Comparison of ENCODE assay signal across 9 mouse cellular contexts in the genomic region with DNA sequence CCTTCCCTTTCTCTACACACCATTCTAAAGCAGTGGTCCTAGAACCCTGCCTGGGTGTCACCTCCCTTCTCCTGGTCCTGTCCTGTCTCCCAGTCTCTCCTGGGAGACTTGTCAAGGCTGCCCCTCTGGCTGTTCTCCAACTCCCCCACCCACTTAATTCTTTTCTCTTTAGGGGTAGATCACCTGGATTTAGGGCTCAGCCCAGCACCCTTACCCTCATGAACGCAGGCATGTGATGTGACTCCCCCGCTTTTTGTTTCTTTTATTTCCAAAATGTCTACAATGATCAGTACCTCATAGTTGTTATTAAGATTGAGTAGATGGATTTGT. TPM values are rescaled to one million over a fixed set of nuclear protein-coding genes. Genes with fewer than 3 reads are reported as not detected.
DNase-seq lines count a peak whose midpoint lies in the region; ATAC-seq and TF ChIP-seq lines count a peak whose summit lies in the region.
"Had no signal": no experiment of that assay in that cellular context is flagged by ENCODE, and none has a peak within 500 bp of the region (broad histone marks: within the 10 kb centered on the region; RNA-seq: fewer than 3 reads in every experiment).

No protein-coding gene starts in this region.

- ATAC-seq in kidney, postnatal 0 days (replicated peaks; ENCODE audit: low FRiP score, low read depth): no peak
- no peak for ATAC-seq in embryonic facial prominence, embryonic 14.5 days (ENCODE audit: low read depth)
- no peak for ATAC-seq in hindbrain, embryonic 15.5 days (ENCODE audit: low FRiP score, low read depth)
- no peak for ATAC-seq in midbrain, embryonic 14.5 days (ENCODE audit: low FRiP score, low TSS enrichment)
- no peak for ATAC-seq in megakaryocyte-erythroid progenitor cell, adult 5-6 weeks (replicated peaks; ENCODE audit: low FRiP score, low TSS enrichment, poor library complexity, severe bottlenecking)
- no peak for ATAC-seq in megakaryocyte progenitor cell, adult 5-6 weeks (replicated peaks; ENCODE audit: poor library complexity)

- H3K9me3 ChIP-seq in kidney, postnatal 0 days (replicated peaks; ENCODE audit: low read length): no peaks in the 10 kb centered on the region
- no peaks in the 10 kb centered on the region for H3K9me3 ChIP-seq in embryonic facial prominence, embryonic 14.5 days (ENCODE audit: control insufficient read depth, low read length)
- H3K9me3 ChIP-seq in hindbrain, embryonic 15.5 days: no peaks in the 10 kb centered on the region
- no peaks in the 10 kb centered on the region for H3K9me3 ChIP-seq in midbrain, embryonic 14.5 days (ENCODE audit: control insufficient read depth, low read length)

- peak overlapping the region; percentile 66 for H3K9ac ChIP-seq in kidney, postnatal 0 days (ENCODE audit: low read depth, low read length)
- peak overlapping the region; percentile 90 for H3K9ac ChIP-seq in embryonic facial prominence, embryonic 14.5 days (ENCODE audit: low read depth, low read length)
- H3K9ac ChIP-seq in hindbrain, embryonic 15.5 days: no peak overlapping the region
- H3K9ac ChIP-seq in midbrain, embryonic 14.5 days (replicated peaks; ENCODE audit: low read length): no peak overlapping the region

- no peak for TF ChIP-seq CTCF in kidney, postnatal 0 days (IDR thresholded peaks at IDR 0.05; ENCODE audit: low read depth)

- peak overlapping the region; percentile 80; the same call in 1 of the 2 replicates for H3K27ac ChIP-seq in kidney, postnatal 0 days
- peak overlapping the region; percentile 90 for H3K27ac ChIP-seq in embryonic facial prominence, embryonic 14.5 days (replicated peaks; ENCODE audit: low read depth, low read length)
- H3K27ac ChIP-seq in hindbrain, embryonic 15.5 days (replicated peaks): no peak overlapping the region
- no peak overlapping the region for H3K27ac ChIP-seq in midbrain, embryonic 14.5 days (replicated peaks; ENCODE audit: low read depth, low read length)

- peaks cover 43% of the 10 kb centered on the region for H3K4me1 ChIP-seq in kidney, postnatal 0 days (replicated peaks; ENCODE audit: insufficient read depth, low read length)
- peaks cover 59% of the 10 kb centered on the region for H3K4me1 ChIP-seq in embryonic facial prominence, embryonic 14.5 days (ENCODE audit: control insufficient read depth, insufficient read depth, low read length)
- H3K4me1 ChIP-seq in hindbrain, embryonic 15.5 days (replicated peaks): peaks cover 33% of the 10 kb centered on the region
- H3K4me1 ChIP-seq in midbrain, embryonic 14.5 days (ENCODE audit: control insufficient read depth, insufficient read depth, low read length): peaks cover 26% of the 10 kb centered on the region

- peak overlapping the region; percentile 53 for H3K4me3 ChIP-seq in kidney, postnatal 0 days (replicated peaks; ENCODE audit: low read depth, low read length)
- H3K4me3 ChIP-seq in embryonic facial prominence, embryonic 14.5 days (ENCODE audit: low read depth, low read length): peak overlapping the region; percentile 79
- no peak overlapping the region for H3K4me3 ChIP-seq in hindbrain, embryonic 15.5 days
- H3K4me3 ChIP-seq in midbrain, embryonic 14.5 days (replicated peaks; ENCODE audit: low read depth, low read length): no peak overlapping the region

- WGBS in kidney, postnatal 0 days: 53% methylated on average over 2 of the region's 2 CpGs
- WGBS in embryonic facial prominence, embryonic 14.5 days: 69% methylated on average over 2 of the region's 2 CpGs
- 87% methylated on average over 2 of the region's 2 CpGs for WGBS in hindbrain, embryonic 15.5 days
- WGBS in midbrain, embryonic 14.5 days: 86% methylated on average over 2 of the region's 2 CpGs

- H3K27me3 ChIP-seq in kidney, postnatal 0 days (ENCODE audit: insufficient read depth, low read length): no peaks in the 10 kb centered on the region
- no peaks in the 10 kb centered on the region for H3K27me3 ChIP-seq in embryonic facial prominence, embryonic 14.5 days (replicated peaks; ENCODE audit: control insufficient read depth, insufficient read depth, low read length)
- H3K27me3 ChIP-seq in hindbrain, embryonic 15.5 days: peaks cover 10% of the 10 kb centered on the region; the same call in 1 of the 2 replicates
- H3K27me3 ChIP-seq in midbrain, embryonic 14.5 days (ENCODE audit: control insufficient read depth, insufficient read depth, low read length): 0 out of 2 replicates have a peak, but pooled peaks cover 6% of the 10 kb centered on the region

- H3K4me2 ChIP-seq in kidney, postnatal 0 days (ENCODE audit: low read length): peak overlapping the region; percentile 67
- H3K4me2 ChIP-seq in embryonic facial prominence, embryonic 14.5 days (ENCODE audit: low read depth, low read length): peak overlapping the region; percentile 90
- peak overlapping the region; percentile 63 for H3K4me2 ChIP-seq in hindbrain, embryonic 15.5 days
- H3K4me2 ChIP-seq in midbrain, embryonic 14.5 days (ENCODE audit: low read length): peak overlapping the region; percentile 62; the same call in 1 of the 2 replicates

- DNase-seq in kidney, postnatal 0 days (ENCODE audit: low spot score): no peak
- DNase-seq in kidney, postnatal 14 days: no peak
- no peak for DNase-seq in embryonic facial prominence, embryonic 14.5 days (ENCODE audit: low spot score)
- no peak for DNase-seq in midbrain, embryonic 14.5 days
- no peak for DNase-seq in cerebellum, adult 11 months
- DNase-seq: cerebellum, postnatal 10 days had no signal

- H3K36me3 ChIP-seq in kidney, postnatal 0 days (ENCODE audit: insufficient read depth, low read length): no peaks in the 10 kb centered on the region
- H3K36me3 ChIP-seq in embryonic facial prominence, embryonic 14.5 days (ENCODE audit: control insufficient read depth, insufficient read depth, low read length): no peaks in the 10 kb centered on the region
- H3K36me3 ChIP-seq in hindbrain, embryonic 15.5 days: no peaks in the 10 kb centered on the region
- H3K36me3 ChIP-seq in midbrain, embryonic 14.5 days (ENCODE audit: control insufficient read depth, insufficient read depth, low read length): no peaks in the 10 kb centered on the region

RNA-seq across cellular contexts. Expression of a gene that starts 1.8 kb away (rescaled TPM):
- polyA plus RNA-seq in kidney, postnatal 0 days (2015; fragmentation: Nextera tagmentation; extraction: Ambion mirVana): 77.9 and 80.4 TPM in 2 replicates
- polyA plus RNA-seq in embryonic facial prominence, embryonic 14.5 days (2014; fragmentation: Nextera tagmentation; extraction: Ambion mirVana): 81.8 and 82.6 TPM in 2 replicates
- 14.8 and 16.6 TPM in 2 replicates for polyA plus RNA-seq in hindbrain, embryonic 15.5 days (2015; fragmentation: Nextera tagmentation; extraction: Ambion mirVana)
- 6.8 and 13.4 TPM in 2 replicates for polyA plus RNA-seq in midbrain, embryonic 14.5 days (2014; fragmentation: Nextera tagmentation; extraction: Ambion mirVana)
- total RNA-seq in megakaryocyte-erythroid progenitor cell, adult 5-6 weeks (2014; fragmentation: Nextera tagmentation): 8.6 and 9.5 TPM in 2 replicates
- 4.7 and 6.3 TPM in 2 replicates for total RNA-seq in megakaryocyte-erythroid progenitor cell, adult 5-6 weeks (2017)
- total RNA-seq in megakaryocyte progenitor cell, adult 5-6 weeks (2015): 56.9 and 61.8 TPM in 2 replicates
- 56.6 and 57.1 TPM in 2 replicates for total RNA-seq in megakaryocyte progenitor cell, adult 5-6 weeks (2017)

RNA-seq across cellular contexts. Expression of a gene that starts 29.6 kb away (rescaled TPM):
- 3.1 and 3.4 TPM in 2 replicates for polyA plus RNA-seq in kidney, postnatal 0 days (2015; fragmentation: Nextera tagmentation; extraction: Ambion mirVana)
- polyA plus RNA-seq in embryonic facial prominence, embryonic 14.5 days (2014; fragmentation: Nextera tagmentation; extraction: Ambion mirVana): 1.0 and 1.4 TPM in 2 replicates
- 0.16 and 0.29 TPM in 2 replicates for polyA plus RNA-seq in hindbrain, embryonic 15.5 days (2015; fragmentation: Nextera tagmentation; extraction: Ambion mirVana)
- polyA plus RNA-seq in midbrain, embryonic 14.5 days (2014; fragmentation: Nextera tagmentation; extraction: Ambion mirVana): 0.08 TPM in 1 of 2 replicates, not detected in the other
- not detected in 2 replicates for total RNA-seq in megakaryocyte-erythroid progenitor cell, adult 5-6 weeks (2014; fragmentation: Nextera tagmentation)
- not detected in 2 replicates for total RNA-seq in megakaryocyte-erythroid progenitor cell, adult 5-6 weeks (2017)
- total RNA-seq in megakaryocyte progenitor cell, adult 5-6 weeks (2015): not detected in 2 replicates
- total RNA-seq in megakaryocyte progenitor cell, adult 5-6 weeks (2017): not detected in 2 replicates

RNA-seq across cellular contexts. Expression of a gene that starts 30.5 kb away (rescaled TPM):
- polyA plus RNA-seq in kidney, postnatal 0 days (2015; fragmentation: Nextera tagmentation; extraction: Ambion mirVana): 19.9 and 22.7 TPM in 2 replicates
- polyA plus RNA-seq in embryonic facial prominence, embryonic 14.5 days (2014; fragmentation: Nextera tagmentation; extraction: Ambion mirVana): 1.5 and 3.2 TPM in 2 replicates
- 0.41 and 0.66 TPM in 2 replicates for polyA plus RNA-seq in hindbrain, embryonic 15.5 days (2015; fragmentation: Nextera tagmentation; extraction: Ambion mirVana)
- polyA plus RNA-seq in midbrain, embryonic 14.5 days (2014; fragmentation: Nextera tagmentation; extraction: Ambion mirVana): 0.51 and 0.76 TPM in 2 replicates
- 1.4 TPM in 1 of 2 replicates, not detected in the other for total RNA-seq in megakaryocyte-erythroid progenitor cell, adult 5-6 weeks (2014; fragmentation: Nextera tagmentation)
- not detected in 2 replicates for total RNA-seq in megakaryocyte-erythroid progenitor cell, adult 5-6 weeks (2017)
- total RNA-seq in megakaryocyte progenitor cell, adult 5-6 weeks (2015): 21.8 and 22.9 TPM in 2 replicates
- total RNA-seq in megakaryocyte progenitor cell, adult 5-6 weeks (2017): 0.75 and 1.7 TPM in 2 replicates

RNA-seq across cellular contexts. Expression of a gene that starts 37.3 kb away (rescaled TPM):
- 69.8 and 71.6 TPM in 2 replicates for polyA plus RNA-seq in kidney, postnatal 0 days (2015; fragmentation: Nextera tagmentation; extraction: Ambion mirVana)
- 46.4 and 49.0 TPM in 2 replicates for polyA plus RNA-seq in embryonic facial prominence, embryonic 14.5 days (2014; fragmentation: Nextera tagmentation; extraction: Ambion mirVana)
- 15.3 and 15.6 TPM in 2 replicates for polyA plus RNA-seq in hindbrain, embryonic 15.5 days (2015; fragmentation: Nextera tagmentation; extraction: Ambion mirVana)
- 10.2 and 13.9 TPM in 2 replicates for polyA plus RNA-seq in midbrain, embryonic 14.5 days (2014; fragmentation: Nextera tagmentation; extraction: Ambion mirVana)
- total RNA-seq in megakaryocyte-erythroid progenitor cell, adult 5-6 weeks (2014; fragmentation: Nextera tagmentation): 5.2 and 8.8 TPM in 2 replicates
- total RNA-seq in megakaryocyte-erythroid progenitor cell, adult 5-6 weeks (2017): 6.0 and 7.8 TPM in 2 replicates
- total RNA-seq in megakaryocyte progenitor cell, adult 5-6 weeks (2015): 17.5 and 18.7 TPM in 2 replicates
- 28.2 and 43.7 TPM in 2 replicates for total RNA-seq in megakaryocyte progenitor cell, adult 5-6 weeks (2017)

Comparison
In these comparisons a context has a peak if more than half of its experiments do, and no peak if none do; other contexts are left out.
1. H3K27ac ChIP-seq: peak in kidney, postnatal 0 days (single experiment) and embryonic facial prominence, embryonic 14.5 days (single experiment); none in hindbrain, embryonic 15.5 days (single experiment) and midbrain, embryonic 14.5 days (single experiment).
2. H3K4me3 ChIP-seq: peak in kidney, postnatal 0 days (single experiment) and embryonic facial prominence, embryonic 14.5 days (single experiment); none in hindbrain, embryonic 15.5 days (single experiment) and midbrain, embryonic 14.5 days (single experiment).
3. H3K9ac ChIP-seq: peak in kidney, postnatal 0 days (single experiment) and embryonic facial prominence, embryonic 14.5 days (single experiment); none in hindbrain, embryonic 15.5 days (single experiment) and midbrain, embryonic 14.5 days (single experiment).
4. Peak in every context shown above with its lines, with median percentiles within 50 percentile points of each other: H3K4me2 ChIP-seq.